Mouse (Mus musculus) ovary, postnatal 14 days (tissue): ENCODE data around the gene Stx4a.
A peak's percentile ranks its signal among the peaks of the same experiment; 100 is the strongest.
"Not testable (repeated sequence)": the region's sequence is repeated elsewhere in the genome, so short reads cannot be mapped to it uniquely, and the experiment has no call there.

Source experiments
- DNase-seq: peaks from one replicate; pipeline ENCODE4 v3.0.0; 2022; ENCODE audit warnings: low spot score

The Stx4a gene

GRCm38 (mm10) chr7:127814241-127814921, 9.7 kb upstream of the Stx4a start:
- peak; percentile 46 for DNase-seq

GRCm38 (mm10) chr7:127815116-127815665, 8.9 kb upstream of the Stx4a start:
- DNase-seq, result no peak

- peak; percentile 51 for DNase-seq
These were observed 7.9 kb upstream of the Stx4a start for GRCm38 (mm10) chr7:127815954-127816821.

- DNase-seq, result no peak
These were observed 7.0 kb upstream of the Stx4a start for GRCm38 (mm10) chr7:127817053-127817452.

GRCm38 (mm10) chr7:127817776-127818175, 6.3 kb upstream of the Stx4a start:
- DNase-seq, result no peak

- DNase-seq, result no peak
These were observed 3.1 kb upstream of the Stx4a start for GRCm38 (mm10) chr7:127820836-127821509.

- no peak for DNase-seq
These were observed 1.6 kb upstream of the Stx4a start for GRCm38 (mm10) chr7:127822494-127822893.

GRCm38 (mm10) chr7:127823236-127824171, 590 bp upstream of the Stx4a start:
- no peak for DNase-seq

- no peak for DNase-seq
These were observed 11.5 kb downstream of the Stx4a start for GRCm38 (mm10) chr7:127835550-127835949.

GRCm38 (mm10) chr7:127837473-127837872, 13.4 kb downstream of the Stx4a start:
- DNase-seq, result no peak

GRCm38 (mm10) chr7:127837878-127838277, 13.8 kb downstream of the Stx4a start:
- DNase-seq, result not testable (repeated sequence)

GRCm38 (mm10) chr7:127840031-127840430, 15.9 kb downstream of the Stx4a start:
- DNase-seq, result not testable (repeated sequence)

- DNase-seq, result peak; percentile 50
These were observed 16.8 kb downstream of the Stx4a start for GRCm38 (mm10) chr7:127840886-127841285.

- DNase-seq, result peak; percentile 83
These were observed 17.4 kb downstream of the Stx4a start for GRCm38 (mm10) chr7:127841340-127842000.

GRCm38 (mm10) chr7:127842001-127842718, 18.1 kb downstream of the Stx4a start:
- DNase-seq, result peak; percentile 56

- DNase-seq, result no peak
These were observed 26.1 kb downstream of the Stx4a start for GRCm38 (mm10) chr7:127849973-127850875.

GRCm38 (mm10) chr7:127850906-127851305, 26.8 kb downstream of the Stx4a start:
- no peak for DNase-seq

- DNase-seq, result no peak
These were observed 34.2 kb downstream of the Stx4a start for GRCm38 (mm10) chr7:127858258-127858657.

- no peak for DNase-seq
These were observed 42.3 kb downstream of the Stx4a start for GRCm38 (mm10) chr7:127866434-127866833.
